Mouse (Mus musculus) neural tube, embryonic 13.5 days (tissue): Measurements from ENCODE around the gene Drap1. TPM values are rescaled to one million over a fixed set of nuclear protein-coding genes. Genes with fewer than 3 reads are reported as not detected.

Experiments
- polyA plus RNA-seq: library from polyadenylated mRNA; unstranded; fragments of >200 nt; fragmentation: Nextera tagmentation; extraction: Ambion mirVana; gene quantifications from 2 replicates; pipeline ENCODE4 v1.2.1, GENCODE M21; 2015

Drap1 gene
- polyA plus RNA-seq, 1 experiment from 2014 or later = 318 TPM

Other genes starting within 250 kb of the Drap1 start
- gene Pacs1, start 151.9 kb downstream of the Drap1 start, polyA plus RNA-seq = 36.3 and 41.0 TPM in 2 replicates
- 344 and 351 TPM in 2 replicates for gene Sf3b2, start 129.5 kb downstream of the Drap1 start, polyA plus RNA-seq
- 34.1 and 34.6 TPM in 2 replicates for gene Gal3st3, start 126.6 kb downstream of the Drap1 start, polyA plus RNA-seq
- not detected in 2 replicates for gene Catsper1, start 89.2 kb downstream of the Drap1 start, polyA plus RNA-seq
- 8.9 and 9.7 TPM in 2 replicates for gene Cst6, start 75.4 kb downstream of the Drap1 start, polyA plus RNA-seq
- gene Eif1ad, start 58.2 kb downstream of the Drap1 start, polyA plus RNA-seq = 51.1 and 55.2 TPM in 2 replicates
- 311 and 317 TPM in 2 replicates for gene Banf1, start 57.8 kb downstream of the Drap1 start, polyA plus RNA-seq
- 72.2 and 74.8 TPM in 2 replicates for gene Sart1, start 36.3 kb downstream of the Drap1 start, polyA plus RNA-seq
- 0.20 TPM in 1 of 2 replicates, not detected in the other for gene Tsga10ip, start 22.5 kb downstream of the Drap1 start, polyA plus RNA-seq
- gene AI837181, start 165 bp upstream of the Drap1 start, polyA plus RNA-seq = 69.5 and 75.5 TPM in 2 replicates
- 0.59 TPM in 1 of 2 replicates, not detected in the other for gene Fosl1, start 22.6 kb upstream of the Drap1 start, polyA plus RNA-seq
- gene Ccdc85b, start 32.9 kb upstream of the Drap1 start, polyA plus RNA-seq = 10.7 and 11.1 TPM in 2 replicates
- 163 and 164 TPM in 2 replicates for gene Fibp, start 35.6 kb upstream of the Drap1 start, polyA plus RNA-seq
- 3.2 and 5.6 TPM in 2 replicates for gene Ctsw, start 43.5 kb upstream of the Drap1 start, polyA plus RNA-seq
- 56.9 and 60.8 TPM in 2 replicates for gene Efemp2, start 49.0 kb upstream of the Drap1 start, polyA plus RNA-seq
- 40.4 and 43.2 TPM in 2 replicates for gene Mus81, start 63.4 kb upstream of the Drap1 start, polyA plus RNA-seq
- gene Cfl1, start 65.5 kb upstream of the Drap1 start, polyA plus RNA-seq = 3,494 and 3,643 TPM in 2 replicates
- gene 1700020D05Rik, start 78.8 kb upstream of the Drap1 start, polyA plus RNA-seq = not detected in 2 replicates
- gene Snx32, start 85.6 kb upstream of the Drap1 start, polyA plus RNA-seq = 69.9 and 74.3 TPM in 2 replicates
- gene Ovol1, start 135.7 kb upstream of the Drap1 start, polyA plus RNA-seq = 0.11 TPM in 1 of 2 replicates, not detected in the other
- 2.9 and 3.5 TPM in 2 replicates for gene Ap5b1, start 143.0 kb upstream of the Drap1 start, polyA plus RNA-seq
- 79.2 and 87.8 TPM in 2 replicates for gene Rnaseh2c, start 176.9 kb upstream of the Drap1 start, polyA plus RNA-seq
- gene Kat5, start 185.3 kb upstream of the Drap1 start, polyA plus RNA-seq = 72.3 and 77.2 TPM in 2 replicates
- 33.8 and 36.5 TPM in 2 replicates for gene Rela, start 212.5 kb upstream of the Drap1 start, polyA plus RNA-seq
- gene Sipa1, start 238.7 kb upstream of the Drap1 start, polyA plus RNA-seq = 19.1 and 19.8 TPM in 2 replicates